Mouse (Mus musculus): ENCODE data around the gene Il4ra.

DNA sequence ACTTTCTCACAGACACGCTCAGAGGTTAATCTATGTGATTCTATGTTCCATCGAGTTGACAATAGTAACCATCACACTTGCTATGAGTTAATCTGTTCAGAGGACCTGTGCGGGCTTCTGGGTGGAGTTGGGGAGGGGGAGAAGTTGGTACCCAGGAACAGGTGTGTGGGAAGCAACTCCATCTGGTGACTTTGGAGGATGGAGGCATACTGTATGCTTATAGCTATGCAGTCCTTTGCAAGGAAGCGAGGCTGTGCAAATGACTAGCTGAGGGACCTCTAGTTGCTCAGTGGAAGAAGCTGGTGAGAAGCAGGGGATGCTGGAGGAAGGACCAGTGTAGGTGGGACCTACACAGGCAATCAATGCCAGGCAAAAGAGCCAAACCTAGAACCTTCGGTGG is 47.3 kb upstream of the Il4ra start:
- TF ChIP-seq CTCF (IDR thresholded peaks at IDR 0.05; ENCODE audit: control insufficient read depth, insufficient read depth, insufficient read length): no peak
- TF ChIP-seq USF1 (IDR thresholded peaks at IDR 0.05; ENCODE audit: low read depth): no peak
- no peak for TF ChIP-seq MYOD1 (IDR thresholded peaks at IDR 0.05; ENCODE audit: control insufficient read depth, insufficient read length, low read depth)
- TF ChIP-seq MAX (IDR thresholded peaks at IDR 0.05): no peak
- no peak for TF ChIP-seq MYOG (IDR thresholded peaks at IDR 0.05; ENCODE audit: control insufficient read depth, extremely low read depth, insufficient read length)
